Mouse (Mus musculus) liver, embryonic 15.5 days (tissue): Measurements from ENCODE around the gene 4930503B20Rik. TPM values are rescaled to one million over a fixed set of nuclear protein-coding genes. Genes with fewer than 3 reads are reported as not detected.

Source experiments
- ATAC-seq: fragments of 200-750 bp; cut with Nextera tagmentation; 2 replicates; pipeline ENCODE4 v1.8.0; 2017; ENCODE audit warnings: moderate number of reproducible peaks, mild to moderate bottlenecking, moderate library complexity; ENCODE audit not compliant: insufficient read depth
- H3K27ac ChIP-seq: fragments of 300-500 bp; sonication (generic); replicated peaks from 2 replicates; pipeline ENCODE4 v1.5.1; 2015; ENCODE audit warnings: mild to moderate bottlenecking, inconsistent platforms
- H3K27me3 ChIP-seq: fragments of 300-500 bp; sonication (generic); 2 replicates; pipeline ENCODE4 v1.6.1; 2015; ENCODE audit warnings: mild to moderate bottlenecking, inconsistent platforms
- H3K36me3 ChIP-seq: fragments of 300-500 bp; sonication (generic); replicated peaks from 2 replicates; pipeline ENCODE4 v1.6.1; 2015; ENCODE audit warnings: moderate library complexity, mild to moderate bottlenecking, inconsistent platforms
- H3K4me1 ChIP-seq: fragments of 300-500 bp; sonication (generic); replicated peaks from 2 replicates; pipeline ENCODE4 v1.6.1; 2015; ENCODE audit warnings: inconsistent platforms
- H3K4me2 ChIP-seq: fragments of 300-500 bp; sonication (generic); 2 replicates; pipeline ENCODE4 v1.6.1; 2015; ENCODE audit warnings: moderate library complexity, mild to moderate bottlenecking, inconsistent platforms
- H3K4me3 ChIP-seq: fragments of 300-500 bp; sonication (generic); replicated peaks from 2 replicates; pipeline ENCODE4 v1.5.1; 2015; ENCODE audit warnings: mild to moderate bottlenecking, inconsistent platforms
- H3K9ac ChIP-seq: fragments of 300-500 bp; sonication (generic); 2 replicates; pipeline ENCODE4 v1.6.1; 2015; ENCODE audit warnings: moderate library complexity, mild to moderate bottlenecking, inconsistent platforms
- H3K9me3 ChIP-seq: fragments of 300-500 bp; sonication (generic); replicated peaks from 2 replicates; pipeline ENCODE4 v1.6.1; 2016; ENCODE audit warnings: inconsistent platforms
- WGBS: fragments of 180-500 bp; shearing (Covaris S2); methylation state at CpG from one replicate; pipeline ENCODE4 v1.1.7; 2015; ENCODE audit warnings: mixed read lengths; ENCODE audit not compliant: insufficient replicate concordance; 5-methylcytosine and 5-hydroxymethylcytosine counted together
- polyA plus RNA-seq: library from polyadenylated mRNA; unstranded; fragments of >200 nt; fragmentation: Nextera tagmentation; extraction: Ambion mirVana; gene quantifications from 2 replicates; pipeline ENCODE4 v1.2.1, GENCODE M21; 2015

Gene 4930503B20Rik
- polyA plus RNA-seq, 1 experiment from 2014 or later = not detected

DNA sequence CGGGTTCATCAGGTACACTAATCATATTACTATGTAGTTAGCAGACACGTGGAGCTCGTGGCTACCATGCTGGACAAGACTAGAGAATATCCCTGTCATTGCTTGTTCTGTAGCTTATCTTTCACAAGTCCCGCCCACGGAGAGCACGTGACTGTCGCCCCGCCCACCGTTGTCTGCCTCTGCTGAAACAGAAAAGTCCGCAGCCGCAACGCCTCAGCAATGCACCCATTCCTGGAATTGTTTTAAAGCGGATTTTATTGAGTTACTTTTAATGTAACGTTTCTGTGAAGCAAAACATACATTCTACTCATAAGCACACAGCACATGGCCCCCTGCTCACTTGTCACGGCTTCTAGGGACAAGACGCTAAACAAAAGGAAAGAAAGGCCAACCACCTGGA is 28.5 kb upstream of the 4930503B20Rik start:
- Histone ChIP-seq H3K27ac (no peak overlapping the region), H3K27me3 (peaks cover 7% of the 10 kb centered on the region), H3K9ac (no peak overlapping the region), H3K4me1 (peaks cover 11% of the 10 kb centered on the region), H3K9me3 (no peaks in the 10 kb centered on the region), H3K4me2 (no peak overlapping the region), H3K36me3 (no peaks in the 10 kb centered on the region), H3K4me3 (no peak overlapping the region)
- WGBS = 79% methylated on average over 16 of the region's 16 CpGs
- no peak for ATAC-seq

GRCm38 (mm10) chr3:146676193-146676592 is 25.1 kb upstream of the 4930503B20Rik start:
- 67% methylated on average over 4 of the region's 4 CpGs for WGBS
- Histone ChIP-seq H3K9me3 (no peaks in the 10 kb centered on the region), H3K9ac (no peak overlapping the region), H3K36me3 (no peaks in the 10 kb centered on the region), H3K4me1 (no peaks in the 10 kb centered on the region), H3K27me3 (no peaks in the 10 kb centered on the region), H3K4me3 (no peak overlapping the region), H3K4me2 (no peak overlapping the region), H3K27ac (no peak overlapping the region)
- no peak for ATAC-seq

DNA sequence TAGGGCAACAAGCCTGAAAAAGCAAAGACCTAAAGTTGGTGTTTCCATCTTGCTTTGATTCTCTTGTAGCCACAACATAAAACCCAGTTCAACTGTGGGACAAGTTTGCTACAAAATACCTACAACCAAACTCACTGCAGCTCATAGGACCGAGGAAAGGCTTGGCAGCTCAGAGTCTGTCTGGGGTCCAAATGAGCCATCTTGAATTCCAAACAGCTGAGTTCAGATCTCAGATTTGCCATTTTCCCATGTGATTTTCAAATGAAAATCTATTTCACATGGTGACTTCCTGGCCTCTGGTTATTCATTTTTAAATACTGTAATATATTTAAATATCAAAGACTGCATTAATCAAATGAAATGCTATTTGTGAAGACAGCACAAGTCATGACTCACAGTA is 24.0 kb upstream of the 4930503B20Rik start:
- Histone ChIP-seq H3K27me3 (no peaks in the 10 kb centered on the region), H3K4me2 (no peak overlapping the region), H3K27ac (no peak overlapping the region), H3K36me3 (no peaks in the 10 kb centered on the region), H3K4me1 (no peaks in the 10 kb centered on the region), H3K4me3 (no peak overlapping the region), H3K9me3 (no peaks in the 10 kb centered on the region), H3K9ac (no peak overlapping the region)
- no peak for ATAC-seq
- WGBS = 55% methylated on average over 1 of the region's 1 CpGs

DNA sequence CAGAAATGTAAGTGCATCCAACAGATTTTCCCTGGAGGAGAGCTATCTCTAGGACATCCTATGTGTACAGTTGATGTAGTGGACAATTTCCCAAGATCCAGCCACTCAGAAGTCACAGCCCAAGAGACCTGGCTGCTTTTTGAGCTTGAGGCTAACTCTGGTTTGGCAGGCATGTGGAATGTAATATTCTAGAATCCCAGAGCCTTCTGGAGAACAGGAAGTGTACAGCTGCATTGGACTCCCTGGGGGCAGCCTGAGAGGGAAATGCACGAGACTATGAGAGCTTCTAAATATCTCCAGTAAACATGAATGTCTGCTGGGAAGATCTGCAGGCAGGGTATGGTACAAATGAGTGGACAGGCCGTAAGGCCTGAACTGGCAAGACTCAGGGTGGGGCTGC is 20.0 kb upstream of the 4930503B20Rik start:
- Histone ChIP-seq H3K27ac (no peak overlapping the region), H3K4me3 (no peak overlapping the region), H3K36me3 (no peaks in the 10 kb centered on the region), H3K9me3 (no peaks in the 10 kb centered on the region), H3K9ac (no peak overlapping the region), H3K4me2 (no peak overlapping the region), H3K4me1 (no peaks in the 10 kb centered on the region), H3K27me3 (no peaks in the 10 kb centered on the region)
- WGBS = 57% methylated on average over 2 of the region's 2 CpGs
- no peak for ATAC-seq

GRCm38 (mm10) chr3:146661907-146662306 is 10.8 kb upstream of the 4930503B20Rik start:
- H3K36me3 ChIP-seq = no peaks in the 10 kb centered on the region
- no peak overlapping the region for H3K4me3 ChIP-seq
- no peaks in the 10 kb centered on the region for H3K9me3 ChIP-seq
- no peak overlapping the region for H3K9ac ChIP-seq
- H3K4me1 ChIP-seq = no peaks in the 10 kb centered on the region
- no peak overlapping the region for H3K27ac ChIP-seq
- no peak overlapping the region for H3K4me2 ChIP-seq
- WGBS = 59% methylated on average over 7 of the region's 7 CpGs
- no peak for ATAC-seq
- no peaks in the 10 kb centered on the region for H3K27me3 ChIP-seq

- H3K4me3 ChIP-seq = no peak overlapping the region
- H3K9me3 ChIP-seq = no peaks in the 10 kb centered on the region
- no peak for ATAC-seq
- no peak overlapping the region for H3K9ac ChIP-seq
- H3K4me2 ChIP-seq = no peak overlapping the region
- no peaks in the 10 kb centered on the region for H3K27me3 ChIP-seq
- 61% methylated on average over 6 of the region's 6 CpGs for WGBS
- no peak overlapping the region for H3K27ac ChIP-seq
- H3K4me1 ChIP-seq = peaks cover under 1% of the 10 kb centered on the region
- no peaks in the 10 kb centered on the region for H3K36me3 ChIP-seq
Measured at GRCm38 (mm10) chr3:146661001-146661400, 9.9 kb upstream of the 4930503B20Rik start.

DNA sequence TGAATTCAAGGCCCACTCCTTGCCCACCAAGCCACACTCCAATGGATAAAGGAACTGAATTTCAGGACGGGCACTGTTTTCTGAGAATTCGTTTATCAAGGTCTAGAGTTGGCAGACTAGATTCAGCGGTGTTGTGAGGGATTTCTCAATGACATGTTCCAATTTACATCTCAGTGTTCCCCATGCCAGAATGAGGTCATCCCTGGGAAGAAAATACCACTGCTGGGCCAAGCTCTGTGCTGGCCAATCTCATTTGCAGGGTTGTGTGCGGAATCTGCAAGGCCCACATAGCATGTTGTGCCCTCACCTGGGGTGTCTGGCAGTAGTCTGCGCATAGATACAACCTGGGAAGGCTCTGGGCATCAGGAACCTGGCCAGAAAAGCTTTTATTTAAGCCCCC is 8.2 kb upstream of the 4930503B20Rik start:
- H3K4me3 ChIP-seq = no peak overlapping the region
- H3K4me2 ChIP-seq = no peak overlapping the region
- no peaks in the 10 kb centered on the region for H3K36me3 ChIP-seq
- no peaks in the 10 kb centered on the region for H3K9me3 ChIP-seq
- no peaks in the 10 kb centered on the region for H3K27me3 ChIP-seq
- no peak overlapping the region for H3K9ac ChIP-seq
- H3K27ac ChIP-seq = no peak overlapping the region
- peaks cover 15% of the 10 kb centered on the region for H3K4me1 ChIP-seq
- WGBS = 75% methylated on average over 5 of the region's 5 CpGs
- no peak for ATAC-seq

- 56% methylated on average over 1 of the region's 1 CpGs for WGBS
- no peak for ATAC-seq
Measured at GRCm38 (mm10) chr3:146658061-146658639, 7.0 kb upstream of the 4930503B20Rik start.

GRCm38 (mm10) chr3:146657433-146657832 is 6.3 kb upstream of the 4930503B20Rik start:
- 66% methylated on average over 5 of the region's 5 CpGs for WGBS
- ATAC-seq = no peak
- no peaks in the 10 kb centered on the region for H3K36me3 ChIP-seq
- no peaks in the 10 kb centered on the region for H3K9me3 ChIP-seq
- no peaks in the 10 kb centered on the region for H3K27me3 ChIP-seq
- H3K4me3 ChIP-seq = no peak overlapping the region
- H3K4me1 ChIP-seq = peaks cover 33% of the 10 kb centered on the region
- no peak overlapping the region for H3K4me2 ChIP-seq
- no peak overlapping the region for H3K9ac ChIP-seq
- H3K27ac ChIP-seq = no peak overlapping the region

More at GRCm38 (mm10) chr3:146658061-146658639, 7.0 kb upstream of the 4930503B20Rik start:
- H3K4me1 ChIP-seq = peaks cover 26% of the 10 kb centered on the region
- H3K4me2 ChIP-seq = no peak overlapping the region
- no peak overlapping the region for H3K9ac ChIP-seq
- no peaks in the 10 kb centered on the region for H3K36me3 ChIP-seq
- H3K9me3 ChIP-seq = no peaks in the 10 kb centered on the region
- no peak overlapping the region for H3K27ac ChIP-seq
- no peak overlapping the region for H3K4me3 ChIP-seq
- no peaks in the 10 kb centered on the region for H3K27me3 ChIP-seq

DNA sequence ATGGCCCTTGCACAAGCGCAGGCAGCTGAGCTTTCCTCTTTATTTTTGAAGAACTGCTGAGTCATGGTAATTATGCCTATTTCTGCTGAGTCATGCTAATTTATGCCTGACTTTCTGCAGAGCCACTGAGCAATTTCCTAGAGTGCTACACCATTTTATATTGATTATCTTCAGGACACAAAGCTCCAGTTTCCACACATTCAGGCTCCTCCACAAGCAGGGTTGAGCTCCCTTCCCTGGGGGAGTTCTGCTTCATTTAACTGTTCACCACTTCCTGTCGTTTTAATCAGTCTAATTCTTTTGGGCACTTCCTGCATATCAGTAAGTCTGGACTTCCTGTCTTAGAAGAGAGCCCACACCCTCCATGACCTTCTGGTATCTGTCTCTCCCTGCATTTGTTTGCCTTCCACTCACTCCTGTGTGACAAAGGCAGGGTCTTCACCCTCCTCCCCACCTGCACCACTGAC is 4.0 kb upstream of the 4930503B20Rik start:
- ATAC-seq = peak; percentile 79
- Histone ChIP-seq H3K36me3 (no peaks in the 10 kb centered on the region), H3K4me3 (no peak overlapping the region), H3K9ac (no peak overlapping the region), H3K27me3 (no peaks in the 10 kb centered on the region), H3K4me2 (peak overlapping the region; percentile 53), H3K27ac (peak overlapping the region; percentile 91), H3K9me3 (no peaks in the 10 kb centered on the region), H3K4me1 (peaks cover 33% of the 10 kb centered on the region)
- 30% methylated on average over 2 of the region's 2 CpGs for WGBS

- peak; percentile 85 for ATAC-seq
- H3K4me3 ChIP-seq = no peak overlapping the region
Measured at GRCm38 (mm10) chr3:146653692-146654091, 2.6 kb upstream of the 4930503B20Rik start.

DNA sequence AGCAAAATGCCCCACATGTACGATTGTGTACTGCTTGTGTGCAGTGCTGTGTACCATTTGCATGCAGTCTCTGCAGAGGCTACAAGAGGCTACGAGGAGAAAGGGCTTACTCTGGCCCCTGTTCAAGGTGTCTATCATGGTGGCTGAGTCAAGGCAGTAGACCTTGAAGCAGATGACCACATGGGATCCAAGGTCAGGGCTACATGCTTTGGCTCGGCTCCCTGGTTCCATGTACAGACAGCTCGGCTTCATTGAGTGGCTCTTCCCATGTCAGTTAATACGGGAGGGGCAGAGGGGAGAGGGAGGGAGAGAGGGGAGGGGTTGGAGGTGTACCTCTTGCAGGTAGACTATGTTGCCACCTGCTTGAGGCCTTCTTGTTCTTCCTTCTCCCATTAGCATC is 1.3 kb upstream of the 4930503B20Rik start:
- no peak overlapping the region for H3K4me2 ChIP-seq
- no peaks in the 10 kb centered on the region for H3K9me3 ChIP-seq
- no peaks in the 10 kb centered on the region for H3K36me3 ChIP-seq
- H3K4me3 ChIP-seq = no peak overlapping the region
- ATAC-seq = no peak
- H3K9ac ChIP-seq = no peak overlapping the region
- peak overlapping the region; percentile 38; the same call in 1 of the 2 replicates for H3K27ac ChIP-seq
- H3K27me3 ChIP-seq = no peaks in the 10 kb centered on the region
- peaks cover 33% of the 10 kb centered on the region for H3K4me1 ChIP-seq
- 80% methylated on average over 5 of the region's 5 CpGs for WGBS

More at GRCm38 (mm10) chr3:146653692-146654091, 2.6 kb upstream of the 4930503B20Rik start:
- Histone ChIP-seq H3K27me3 (no peaks in the 10 kb centered on the region), H3K9ac (peak overlapping the region; percentile 35; the same call in 1 of the 2 replicates), H3K9me3 (no peaks in the 10 kb centered on the region), H3K4me1 (peaks cover 33% of the 10 kb centered on the region), H3K36me3 (no peaks in the 10 kb centered on the region), H3K27ac (peak overlapping the region; percentile 74), H3K4me2 (peak overlapping the region; percentile 57)
- WGBS = 18% methylated on average over 6 of the region's 6 CpGs
